Mouse (Mus musculus) lung, adult 2 months (tissue): ENCODE results near the gene T.

ENCODE experiments used
- CTCF ChIP-seq: fragments of 200-500 bp; IDR thresholded peaks from 2 replicates; pipeline ENCODE4 v1.5.1; 2011; ENCODE audit warnings: mild to moderate bottlenecking, low read length, control low read depth; ENCODE audit not compliant: insufficient read depth
- POLR2A ChIP-seq: fragments of 200-500 bp; IDR thresholded peaks from 2 replicates; pipeline ENCODE4 v1.6.1; 2011; ENCODE audit warnings: low read depth, mild to moderate bottlenecking, control low read depth, low read length, borderline replicate concordance; ENCODE audit errors: extremely low read depth

GRCm38 (mm10) chr17:8487824-8488223, 53.6 kb downstream of the T start:
- TF ChIP-seq CTCF (no peak), POLR2A (no peak)
